Mouse (Mus musculus) A20 (cell line): ENCODE results near the gene Taf1.

Source experiments
- DNase-seq: peaks from one replicate; pipeline ENCODE4 v3.0.0-alpha.2; 2011; ENCODE audit warnings: low read depth, low spot score

The Taf1 gene

DNA sequence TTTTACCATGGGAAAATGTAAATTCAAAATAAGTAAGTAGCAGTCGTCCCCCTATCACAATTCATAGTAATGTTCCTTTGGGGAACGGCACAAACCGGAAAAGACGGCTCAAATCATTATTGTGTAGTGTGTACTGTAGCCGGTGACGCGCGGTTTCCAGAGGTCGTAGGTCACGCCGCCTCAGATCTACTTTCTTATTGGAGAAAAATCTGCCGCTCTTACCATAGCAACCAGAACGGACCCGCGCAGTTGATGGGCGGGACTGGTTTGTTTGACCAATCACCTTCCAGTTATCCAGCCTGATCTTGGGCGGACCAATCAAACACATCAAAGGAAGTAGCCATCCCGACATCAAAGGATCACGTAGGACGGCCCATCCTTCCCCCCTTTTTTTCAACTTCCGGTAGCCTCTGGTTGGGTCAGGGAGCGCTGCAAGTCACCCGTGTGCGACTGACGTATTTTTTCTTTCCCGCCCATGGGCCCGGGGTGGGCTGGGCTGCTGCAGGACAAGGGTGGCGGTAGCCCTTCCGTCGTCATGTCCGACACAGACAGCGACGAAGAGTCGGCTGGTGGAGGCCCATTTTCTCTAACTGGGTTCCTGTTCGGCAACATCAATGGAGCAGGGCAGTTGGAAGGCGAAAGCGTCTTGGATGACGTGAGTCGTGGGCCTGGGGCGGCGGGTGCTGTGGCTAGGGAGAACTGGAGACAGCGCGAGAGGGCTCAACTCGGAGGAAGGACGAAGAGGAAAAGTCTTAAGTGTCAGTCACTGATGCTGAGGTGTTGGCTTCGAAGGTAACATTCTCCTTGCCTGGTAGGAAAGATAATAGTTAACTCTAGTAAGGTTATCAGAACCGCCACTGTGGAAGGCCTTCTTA, at the start of gene Taf1:
Gene Taf1, plus strand, starts transcription at position 388 of the 875 bp plus-strand sequence.
- peak; percentile 96 for DNase-seq

DNA sequence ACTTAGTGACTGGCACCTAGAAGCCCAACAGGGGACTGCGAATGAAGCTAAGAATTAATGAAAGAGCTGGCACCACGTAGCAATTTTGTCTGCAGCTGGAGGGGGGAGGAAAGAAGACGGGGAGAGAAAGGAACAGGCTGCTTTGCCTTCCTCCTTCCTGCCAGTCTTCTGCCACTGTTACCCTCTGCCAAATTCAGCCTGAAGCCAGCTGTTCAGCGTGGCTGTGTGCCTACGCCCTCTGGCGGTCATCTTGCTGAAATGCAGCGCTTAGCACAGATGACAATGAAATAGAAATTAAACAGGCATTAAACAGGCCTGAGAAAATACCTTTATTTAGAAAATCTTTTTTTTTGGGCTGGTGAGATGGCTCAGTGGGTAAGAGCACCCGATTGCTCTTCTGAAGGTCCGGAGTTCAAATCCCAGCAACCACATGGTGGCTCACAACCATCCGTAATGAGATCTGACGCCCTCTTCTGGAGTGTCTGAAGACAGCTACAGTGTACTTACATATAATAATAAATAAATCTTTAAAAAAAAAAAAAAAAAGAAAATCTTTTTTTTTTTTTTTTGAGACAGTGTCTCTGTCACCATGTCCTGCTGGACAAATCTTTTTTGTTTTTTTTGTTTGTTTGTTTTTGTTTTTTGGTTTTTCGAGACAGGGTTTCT, 45.9 kb upstream of the Taf1 start:
- peak; percentile 60 for DNase-seq

DNA sequence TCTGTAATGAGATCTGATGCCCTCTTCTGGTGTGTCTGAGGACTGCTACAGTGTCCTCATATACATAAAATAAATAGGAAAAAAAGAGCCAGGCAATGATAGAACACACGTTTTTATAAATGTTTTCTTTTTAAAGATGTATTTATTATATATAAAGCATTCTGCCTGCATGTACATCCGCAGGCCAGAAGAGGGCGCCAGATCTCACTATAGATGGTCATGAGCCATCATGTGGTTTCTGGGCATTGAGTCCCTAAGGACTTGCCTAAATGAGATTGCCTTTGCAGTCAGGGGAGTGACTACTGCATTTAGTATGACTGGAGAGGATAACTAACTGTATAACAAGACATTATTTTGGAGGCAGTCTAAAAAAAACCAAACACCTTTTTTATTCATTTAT, 27.9 kb upstream of the Taf1 start:
- DNase-seq, result peak; percentile 44

DNA sequence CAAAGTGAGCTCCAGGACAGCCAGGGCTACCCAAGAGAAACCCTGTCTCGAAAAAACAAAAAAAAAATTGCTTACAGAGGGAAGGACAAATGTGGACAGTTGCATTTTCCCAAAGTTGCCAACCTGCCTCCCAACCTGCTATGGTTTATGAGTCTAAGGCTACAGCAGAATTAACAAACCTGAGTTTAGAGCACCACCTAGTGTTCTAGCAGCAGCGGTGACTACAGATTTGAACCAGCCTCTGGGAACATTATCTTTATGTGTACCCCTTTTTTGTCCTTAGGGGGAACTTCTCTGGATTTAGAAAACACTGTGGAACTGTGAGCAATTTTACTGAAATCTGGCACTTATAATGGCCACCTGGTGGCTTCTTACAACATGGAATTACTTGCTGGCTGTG, 16.8 kb upstream of the Taf1 start:
- peak; percentile 16 for DNase-seq

DNA sequence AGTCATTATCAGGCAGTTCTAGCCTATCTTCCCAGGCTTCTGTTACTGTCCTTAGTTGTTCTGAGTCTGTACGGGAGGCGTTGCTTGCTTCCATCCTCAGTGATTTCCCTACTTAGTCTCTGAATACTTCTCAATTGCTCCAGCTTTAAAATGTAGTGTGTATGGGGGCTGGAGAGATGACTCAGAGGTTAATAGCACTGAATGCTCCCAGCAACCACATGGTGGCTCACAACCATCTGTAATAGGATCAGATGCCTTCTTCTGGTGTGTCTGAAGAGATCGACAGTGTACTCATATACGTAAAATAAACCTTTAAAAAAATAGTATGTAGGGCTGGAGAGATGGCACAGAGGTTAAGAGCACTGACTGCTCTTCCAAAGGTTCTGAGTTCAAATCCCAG, 14.5 kb upstream of the Taf1 start:
- DNase-seq, result no peak

DNA sequence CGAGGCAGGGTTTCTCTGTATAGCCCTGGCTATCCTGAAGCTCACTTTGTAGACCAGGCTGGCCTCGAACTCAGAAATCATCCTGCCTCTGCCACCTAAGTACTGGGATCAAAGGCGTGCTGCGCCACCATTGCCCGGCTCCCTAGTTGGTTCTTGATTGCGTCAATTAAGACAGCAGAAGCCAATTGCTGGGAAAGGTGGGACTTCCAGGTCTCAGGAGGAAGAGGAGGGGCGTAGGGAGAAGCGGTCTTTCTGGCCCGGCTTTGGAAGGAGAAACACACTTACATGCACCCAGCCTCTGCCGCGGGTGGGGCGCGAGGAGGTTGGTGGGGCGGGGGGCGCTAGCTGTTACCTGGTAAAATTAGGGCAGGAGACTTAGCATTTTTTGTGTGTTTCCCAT, 10.5 kb upstream of the Taf1 start:
- DNase-seq, result no peak

DNA sequence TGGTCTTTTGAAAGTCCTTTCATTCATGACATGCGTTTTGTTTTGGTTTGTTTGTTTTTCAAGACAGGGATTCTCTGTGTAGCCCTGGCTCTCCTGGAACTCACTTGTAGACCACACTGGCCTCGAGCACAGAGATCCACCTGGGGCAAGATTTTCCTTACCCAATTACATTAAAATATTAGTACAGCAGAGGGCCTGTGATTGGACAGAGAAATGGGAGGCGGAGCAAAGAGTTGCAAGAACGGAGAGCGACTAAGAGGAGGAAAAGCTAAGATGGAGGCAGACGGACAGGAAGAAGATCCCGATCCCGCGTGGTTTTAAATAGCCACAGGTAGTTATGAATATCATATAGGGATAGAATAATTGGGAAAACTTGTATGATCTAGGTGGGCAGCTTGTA, 5.2 kb upstream of the Taf1 start:
- DNase-seq, result no peak

DNA sequence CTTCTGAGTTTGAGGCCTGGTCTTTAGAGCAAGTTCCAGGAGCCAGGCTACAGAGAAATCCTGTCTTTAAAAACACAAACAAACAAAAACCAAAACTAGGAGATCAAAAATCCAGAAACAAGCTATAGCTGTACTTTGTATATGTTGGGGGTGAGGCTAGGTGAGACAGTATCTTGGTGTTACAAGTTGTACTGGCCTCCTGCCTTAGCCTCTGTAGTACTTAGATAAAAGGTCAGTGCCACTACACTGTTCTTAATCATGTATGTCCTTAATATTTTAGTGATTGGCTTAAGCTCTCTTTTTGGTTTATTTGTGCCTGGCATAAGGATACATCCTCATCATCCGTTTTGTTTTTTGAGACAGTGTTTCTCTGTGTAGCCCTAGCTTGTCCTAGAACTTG, 52.9 kb downstream of the Taf1 start:
- DNase-seq, result no peak

DNA sequence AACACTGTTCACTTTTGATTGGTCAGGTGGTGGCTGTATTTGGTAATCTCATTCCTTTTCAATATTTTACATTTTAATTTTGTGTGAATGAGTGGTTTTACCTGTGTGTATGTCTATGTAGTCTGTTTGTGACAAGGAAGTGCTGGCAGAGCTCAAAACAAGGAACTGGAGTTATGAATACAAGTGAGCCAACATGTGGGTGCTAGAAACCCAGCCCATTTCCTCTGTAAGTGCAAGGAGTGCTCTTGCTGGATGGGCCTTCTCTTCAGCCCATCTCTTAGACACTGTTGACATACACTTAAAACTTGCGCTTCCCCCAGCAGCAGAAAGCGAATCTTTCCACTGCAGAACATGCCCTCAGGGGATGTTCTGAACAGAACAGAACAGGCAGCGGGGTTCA, 83.6 kb downstream of the Taf1 start:
- no peak for DNase-seq

DNA sequence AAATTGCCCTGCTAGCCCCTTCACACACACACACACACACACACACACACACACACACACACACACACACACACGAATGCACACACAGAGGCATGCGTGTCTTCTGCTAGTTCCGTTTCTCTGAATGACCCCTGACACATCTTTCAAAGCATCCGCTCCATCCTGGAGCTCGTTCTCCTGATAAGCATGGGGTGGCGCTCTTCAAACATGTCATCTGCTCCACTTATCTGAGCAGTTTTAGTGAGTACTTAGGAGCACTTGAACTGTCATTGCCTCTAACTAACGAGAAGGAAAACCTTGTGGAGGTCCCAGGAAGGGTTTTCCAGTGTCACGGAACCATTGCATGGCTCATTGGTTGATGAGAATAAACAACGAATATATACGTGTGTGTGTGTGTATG, 85.4 kb downstream of the Taf1 start:
- DNase-seq, result no peak

DNA sequence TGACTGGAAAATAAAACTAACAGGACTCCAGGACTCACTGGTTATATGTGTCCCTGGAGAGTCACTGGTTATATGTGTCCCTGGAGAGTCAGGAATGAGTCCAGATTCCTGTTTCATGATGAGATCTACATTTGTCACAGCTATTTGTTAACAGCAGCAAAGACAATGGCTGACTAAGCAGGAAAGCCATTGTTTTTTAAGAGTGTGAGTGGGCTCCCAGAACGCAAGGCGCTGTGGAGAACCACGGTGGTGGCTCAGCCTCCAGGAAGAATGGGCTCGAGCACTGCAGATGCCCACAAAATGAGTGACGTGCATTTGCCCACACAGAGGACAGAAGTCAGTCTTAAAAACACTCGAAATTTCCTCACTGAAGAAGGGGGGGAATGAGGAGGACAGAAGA, 87.8 kb downstream of the Taf1 start:
- DNase-seq, result no peak

DNA sequence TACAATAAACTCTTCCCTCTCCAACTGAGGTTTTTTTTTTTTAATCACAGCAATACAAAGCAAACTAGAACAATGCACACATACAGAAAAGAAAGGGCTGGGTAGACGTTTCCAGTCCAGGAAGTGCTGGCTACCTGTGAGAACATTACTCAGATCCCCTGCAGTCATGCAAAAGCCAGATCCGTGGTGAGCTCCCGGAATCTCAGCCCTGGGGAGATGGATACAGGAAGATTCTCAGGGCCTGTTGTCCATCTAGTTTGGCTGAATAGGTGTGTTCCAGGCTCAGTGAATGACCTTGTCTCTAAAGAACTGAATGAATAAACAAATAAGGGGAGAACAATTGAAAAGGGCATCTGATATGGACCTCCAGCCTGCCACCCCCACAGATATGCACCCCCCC, 90.0 kb downstream of the Taf1 start:
- no peak for DNase-seq

DNA sequence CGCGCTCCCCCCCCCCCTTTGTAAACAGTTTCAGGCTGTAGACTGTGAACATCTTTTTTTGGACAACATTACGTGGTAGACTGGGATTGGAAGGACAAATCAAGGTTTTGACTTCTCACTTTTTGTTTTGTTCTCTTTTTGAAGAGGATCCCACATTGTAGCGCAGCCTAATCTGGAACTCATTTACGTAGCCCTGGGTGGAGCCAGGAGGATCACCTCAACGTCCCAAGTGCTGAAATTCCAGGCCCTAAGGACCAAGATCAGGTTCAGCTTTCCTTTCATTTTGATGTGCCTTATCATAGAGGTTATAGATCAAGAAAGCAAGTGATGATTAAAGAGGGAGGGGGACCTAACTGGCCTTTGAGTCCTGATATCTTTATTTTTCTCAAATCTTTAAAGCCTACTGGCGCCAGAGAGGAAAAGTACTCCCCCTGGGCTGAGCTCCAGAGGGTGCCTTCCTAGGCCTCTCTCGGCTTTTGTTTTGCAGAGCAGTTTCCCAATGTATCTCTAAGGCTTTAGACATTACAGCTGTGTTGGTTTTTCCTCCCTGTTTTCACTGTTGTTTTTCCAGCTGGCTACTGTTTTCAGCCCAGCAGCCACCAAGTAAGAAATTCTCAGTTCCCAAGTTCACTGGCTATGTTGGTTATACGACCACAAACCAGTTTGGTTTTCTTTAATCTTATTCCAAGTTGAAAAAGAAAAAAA, 104.4 kb downstream of the Taf1 start:
- DNase-seq, result no peak

DNA sequence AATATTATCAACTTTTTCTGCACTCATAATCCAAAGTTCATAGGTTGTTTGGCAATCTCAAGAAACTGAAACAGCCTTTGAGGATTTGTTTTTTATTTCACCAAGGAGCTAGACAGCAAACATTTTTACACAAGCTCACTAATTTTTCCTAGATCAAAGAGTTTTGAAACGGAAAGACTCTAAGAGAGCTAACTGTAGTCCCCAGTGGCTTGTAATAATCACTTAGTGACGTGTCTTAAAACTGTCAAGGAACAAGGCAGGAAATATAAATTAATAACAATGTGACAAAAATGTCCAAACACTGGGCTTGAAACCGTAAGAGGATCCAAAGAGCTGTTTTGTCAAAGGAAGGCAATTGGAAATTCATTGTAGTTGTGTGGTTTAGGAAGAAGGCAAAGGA, 106.3 kb downstream of the Taf1 start:
- no peak for DNase-seq

DNA sequence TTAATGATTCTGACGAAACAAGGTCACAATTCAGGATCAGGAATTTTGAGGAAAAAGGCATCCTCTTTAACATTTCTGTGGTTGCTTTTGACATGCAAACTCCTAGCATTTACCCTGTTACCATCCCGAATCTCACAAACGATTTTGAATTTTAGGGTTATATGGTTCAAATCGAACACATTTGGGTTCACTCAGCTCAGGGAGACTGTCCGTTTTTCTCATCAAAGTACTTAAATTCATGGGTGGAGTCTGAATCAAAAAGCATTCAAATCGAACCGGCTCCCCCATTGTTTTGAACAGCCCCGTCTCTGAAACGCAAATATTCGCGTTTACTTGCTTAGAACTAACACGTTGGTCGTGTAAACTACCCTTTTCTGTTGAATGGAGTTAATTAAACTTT, 106.8 kb downstream of the Taf1 start:
- no peak for DNase-seq

DNA sequence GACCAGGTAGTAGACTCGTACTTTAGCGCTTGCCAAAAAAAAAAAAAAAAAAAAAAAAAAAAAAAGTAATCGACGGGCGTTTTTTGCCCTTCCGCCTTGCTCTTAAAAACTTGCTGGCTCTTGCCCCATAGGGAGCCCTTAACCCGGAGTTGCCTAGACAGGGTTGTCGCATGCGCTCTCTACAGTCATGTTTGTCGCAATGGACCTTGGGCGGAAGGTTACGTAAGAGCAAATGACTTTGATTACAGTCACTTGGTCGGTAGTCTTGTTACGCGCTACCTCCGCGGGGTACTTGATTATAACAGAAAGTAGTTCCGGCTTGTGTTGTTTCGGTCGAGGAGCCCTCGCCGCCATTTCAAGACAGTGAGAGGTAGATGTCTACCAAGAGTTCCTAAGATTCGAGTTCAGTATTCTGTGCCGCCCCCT, 107.2 kb downstream of the Taf1 start, which contains the start of gene Ogt:
Gene Ogt, plus strand, starts transcription at position 320 of the 426 bp plus-strand sequence.
- DNase-seq, result peak; percentile 92

DNA sequence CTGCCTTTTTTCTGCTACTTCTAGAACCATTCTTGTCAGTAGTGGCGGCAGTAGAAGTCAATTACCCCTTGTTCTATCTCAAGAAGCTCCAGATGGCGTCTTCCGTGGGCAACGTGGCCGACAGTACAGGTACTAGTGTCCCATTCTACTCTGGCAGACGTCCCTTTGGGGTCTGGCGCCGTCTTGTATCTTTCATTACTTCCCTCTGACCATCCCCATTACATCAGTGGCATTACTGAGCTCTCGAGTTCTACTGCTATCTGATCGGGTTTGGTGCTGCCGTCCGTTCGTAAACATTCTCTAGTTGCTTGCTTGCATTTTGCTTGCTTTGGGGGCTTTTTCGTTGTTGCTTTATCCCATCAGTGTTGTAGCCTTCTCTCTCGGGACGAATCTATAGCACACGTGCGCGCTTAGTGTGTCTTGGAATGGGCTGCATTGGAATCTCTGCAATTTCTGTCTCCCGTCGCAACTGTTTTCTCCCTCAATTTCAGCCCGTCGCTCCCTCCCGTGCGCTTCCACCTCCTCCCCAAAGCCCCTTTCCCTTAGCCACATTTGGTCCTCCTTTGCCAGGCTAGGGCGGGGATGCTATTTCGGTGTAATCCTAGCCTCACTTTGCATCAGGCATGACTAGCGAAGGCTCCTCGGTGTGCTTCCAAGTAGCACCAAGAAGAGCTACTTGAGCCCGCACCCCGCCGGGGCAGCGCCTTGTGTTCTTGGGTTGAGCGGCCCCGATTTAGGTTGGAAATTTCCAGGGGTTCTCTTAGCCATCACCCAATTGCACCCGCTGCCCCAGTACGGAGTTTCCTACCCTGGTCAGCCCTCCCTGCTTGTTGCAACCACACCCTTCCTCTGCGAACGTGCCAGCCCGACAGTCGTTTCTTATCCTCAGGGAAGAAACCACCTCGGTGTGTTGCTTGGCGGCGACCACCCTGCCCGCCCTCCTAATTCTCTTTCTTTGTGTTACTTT, 107.9 kb downstream of the Taf1 start:
- DNase-seq, result peak; percentile 41

DNA sequence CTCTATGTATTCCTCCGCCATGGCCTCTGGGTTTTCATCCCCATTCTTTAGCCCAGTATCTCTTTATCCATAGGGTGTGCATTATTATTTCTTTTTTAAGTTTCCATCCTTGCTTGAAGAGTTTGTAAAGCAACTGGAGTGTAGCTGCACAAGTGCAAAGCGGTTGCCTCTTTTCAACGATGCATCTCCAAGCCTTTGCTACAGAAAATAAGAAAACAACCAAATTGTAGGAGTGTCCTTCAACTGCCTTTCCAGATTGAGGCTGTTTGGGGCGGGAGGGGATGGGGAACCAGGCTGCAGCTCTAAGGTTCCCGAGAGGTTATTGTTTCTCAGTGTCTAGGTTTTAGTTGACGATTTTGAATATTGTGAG, 108.6 kb downstream of the Taf1 start:
- no peak for DNase-seq

DNA sequence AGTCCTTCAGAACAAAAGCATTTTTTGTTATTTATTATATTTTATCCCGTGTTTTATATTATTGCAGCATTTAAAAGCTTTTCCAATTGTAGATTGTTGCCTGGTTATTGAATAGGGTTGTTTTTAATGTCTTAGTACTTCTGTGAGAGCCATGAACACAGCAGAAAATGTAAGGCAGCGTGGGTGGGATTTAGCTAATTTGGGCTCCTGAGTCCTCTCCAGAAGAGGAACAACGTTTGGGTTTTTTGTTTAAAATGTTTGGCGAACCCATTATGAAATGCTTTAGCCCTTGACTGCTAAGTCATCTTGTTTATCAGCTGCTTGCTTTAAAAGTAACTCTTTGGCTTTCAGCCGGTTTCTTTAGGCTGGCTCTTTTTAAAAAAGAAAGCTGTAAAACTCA, 109.6 kb downstream of the Taf1 start:
- DNase-seq, result no peak

DNA sequence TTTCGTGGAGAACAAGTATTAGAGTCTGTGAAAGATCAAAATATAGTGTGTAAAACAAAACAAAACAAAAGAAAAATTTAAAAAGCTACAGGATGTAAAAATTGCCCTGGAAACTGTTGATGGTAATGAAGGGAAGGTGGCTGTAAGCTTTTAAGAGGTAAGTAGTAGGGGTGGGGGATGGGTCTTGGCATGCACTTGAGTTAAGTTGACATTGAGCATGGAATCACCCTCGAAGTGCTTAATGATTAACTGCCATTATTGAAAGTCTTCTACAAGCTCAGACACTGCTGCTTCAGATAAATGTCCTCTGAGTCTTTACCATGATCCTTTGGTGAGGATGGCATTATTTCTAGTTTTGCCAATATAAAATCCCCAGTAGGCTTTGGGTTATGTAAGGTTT, 112.8 kb downstream of the Taf1 start:
- DNase-seq, result peak; percentile 7

DNA sequence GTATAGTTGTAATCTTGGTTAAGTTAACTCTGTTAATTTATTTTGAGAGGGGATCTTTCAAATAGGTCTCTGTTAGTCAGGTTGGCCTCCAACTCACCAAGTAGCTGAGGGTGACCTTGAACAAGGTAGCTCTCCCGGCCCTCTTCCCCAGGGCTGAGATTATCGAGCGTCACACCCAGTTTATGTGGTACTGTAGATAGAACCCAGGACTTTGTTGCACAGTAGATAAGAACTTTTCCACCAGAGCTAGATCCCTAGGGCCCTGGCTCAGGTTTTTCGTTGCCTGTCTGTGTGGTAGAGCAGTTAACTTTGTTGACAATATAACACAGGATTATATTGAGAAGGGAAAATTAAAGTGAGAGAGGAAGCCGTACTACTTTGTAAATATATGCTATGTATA, 114.1 kb downstream of the Taf1 start:
- DNase-seq, result no peak
